Mouse (Mus musculus) forebrain, embryonic 15.5 days (tissue): ENCODE results near the gene Timmdc1. TPM values are rescaled to one million over a fixed set of nuclear protein-coding genes. Genes with fewer than 3 reads are reported as not detected.

Source experiments
- ATAC-seq: fragments of 200-750 bp; cut with Nextera tagmentation; replicated peaks from 2 replicates; pipeline ENCODE4 v1.8.0; 2017; ENCODE audit warnings: mild to moderate bottlenecking, moderate TSS enrichment, moderate library complexity
- H3K27ac ChIP-seq: fragments of 300-500 bp; sonication (generic); replicated peaks from 2 replicates; pipeline ENCODE4 v1.5.1; 2015; ENCODE audit warnings: mild to moderate bottlenecking, inconsistent platforms
- H3K27me3 ChIP-seq: fragments of 300-500 bp; sonication (generic); 2 replicates; pipeline ENCODE4 v1.6.1; 2015; ENCODE audit warnings: inconsistent platforms
- H3K36me3 ChIP-seq: fragments of 300-500 bp; sonication (generic); 2 replicates; pipeline ENCODE4 v1.6.1; 2015; ENCODE audit warnings: mild to moderate bottlenecking, inconsistent platforms
- H3K4me1 ChIP-seq: fragments of 300-500 bp; sonication (generic); 2 replicates; pipeline ENCODE4 v1.6.1; 2015; ENCODE audit warnings: inconsistent platforms
- H3K4me2 ChIP-seq: fragments of 300-500 bp; sonication (generic); replicated peaks from 2 replicates; pipeline ENCODE4 v1.6.1; 2015; ENCODE audit warnings: mild to moderate bottlenecking, inconsistent platforms
- H3K4me3 ChIP-seq: fragments of 300-500 bp; sonication (generic); 2 replicates; pipeline ENCODE4 v1.5.1; 2015; ENCODE audit warnings: mild to moderate bottlenecking, inconsistent platforms
- H3K9ac ChIP-seq: fragments of 300-500 bp; sonication (generic); replicated peaks from 2 replicates; pipeline ENCODE4 v1.6.1; 2015; ENCODE audit warnings: mild to moderate bottlenecking, inconsistent platforms
- H3K9me3 ChIP-seq: fragments of 300-500 bp; sonication (generic); 2 replicates; pipeline ENCODE4 v1.6.1; 2016; ENCODE audit warnings: inconsistent platforms
- WGBS: fragments of 180-500 bp; shearing (Covaris S2); methylation state at CpG from one replicate; pipeline ENCODE4 v1.1.7; 2015; ENCODE audit warnings: mixed read lengths; 5-methylcytosine and 5-hydroxymethylcytosine counted together
- polyA plus RNA-seq: library from polyadenylated mRNA; unstranded; fragments of >200 nt; fragmentation: Nextera tagmentation; extraction: Ambion mirVana; gene quantifications from 2 replicates; pipeline ENCODE4 v1.2.1, GENCODE M21; 2015

The Timmdc1 gene
- 37.9 and 39.3 TPM in 2 replicates for polyA plus RNA-seq

DNA sequence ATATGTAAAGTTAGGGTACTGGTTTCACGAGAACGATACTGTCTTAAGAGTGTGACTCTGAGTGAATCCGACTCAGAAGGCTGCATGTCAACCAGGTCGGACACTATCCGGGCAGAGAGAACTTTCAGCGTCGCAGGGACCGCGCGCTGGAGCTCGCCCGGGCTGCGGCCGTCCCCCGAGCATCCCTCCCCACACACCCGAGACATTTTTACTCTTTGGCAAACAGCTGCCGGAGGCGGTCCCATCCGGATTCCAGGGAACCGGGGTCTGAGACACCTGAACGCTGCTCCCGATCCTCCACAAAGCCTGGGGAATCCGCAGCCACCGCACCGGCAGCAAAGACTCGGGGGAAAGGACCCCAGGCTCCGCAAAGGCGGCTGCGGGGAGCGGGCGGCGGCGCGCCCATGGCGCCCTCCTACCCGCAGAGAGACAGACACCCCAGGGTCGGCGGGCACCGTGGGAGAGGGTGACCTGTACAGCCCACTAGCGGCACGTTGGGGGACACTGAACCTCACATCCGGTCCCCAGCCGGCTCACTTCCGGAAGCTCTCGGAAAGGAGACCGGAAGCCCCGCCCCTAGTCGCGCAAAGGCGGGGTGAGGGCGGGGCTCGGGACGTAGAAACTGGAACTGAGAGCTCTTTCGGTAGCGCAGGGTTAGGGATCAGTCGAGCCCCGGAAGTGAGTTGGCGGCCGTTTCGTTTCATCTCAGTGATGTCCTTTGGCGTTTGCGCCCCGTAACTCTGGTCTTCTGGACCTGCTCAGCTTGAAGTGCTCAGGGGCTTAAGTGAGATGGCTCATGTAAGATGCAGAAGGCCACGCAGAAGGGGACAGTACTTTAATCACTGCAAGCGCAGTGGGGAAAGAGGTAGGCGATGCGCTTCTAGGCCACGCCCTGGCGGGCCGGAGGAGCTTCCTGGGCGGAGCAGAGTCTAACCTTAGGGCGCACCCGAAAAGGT, at the start of gene Timmdc1:
Timmdc1 (minus strand) TSS at position 535 of the 956 bp plus-strand sequence.
- Histone ChIP-seq H3K9ac (peak within 1 kb of the TSS; percentile 99), H3K27me3 (no peaks in the 10 kb centered on the region), H3K27ac (peak within 1 kb of the TSS; percentile 94), H3K9me3 (no peaks in the 10 kb centered on the region), H3K4me1 (peaks cover 19% of the 10 kb centered on the region), H3K4me2 (peak within 1 kb of the TSS; percentile 58), H3K4me3 (peak within 1 kb of the TSS; percentile 99), H3K36me3 (peaks cover 45% of the 10 kb centered on the region)
- WGBS = under 1% methylated on average over 72 of the region's 73 CpGs
- peak; percentile 99 for ATAC-seq

DNA sequence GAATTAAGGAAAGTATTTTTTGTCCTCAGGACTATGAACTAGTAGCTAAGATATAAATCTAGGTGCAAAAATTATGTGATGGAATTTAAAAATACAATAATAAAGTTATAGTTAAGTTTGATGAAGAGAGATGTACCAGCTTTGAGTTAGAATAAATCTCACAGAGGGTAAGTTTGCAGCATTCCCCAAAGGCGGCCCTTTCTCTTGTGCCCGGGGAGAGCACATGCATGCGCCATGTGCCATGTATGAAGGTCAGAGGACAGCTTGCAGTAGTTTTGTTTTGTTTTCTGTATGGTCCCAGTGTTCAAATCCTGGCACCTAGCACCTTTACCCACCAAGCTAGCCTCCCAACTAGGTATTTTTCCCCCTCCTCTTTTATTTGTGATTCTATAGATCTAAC, 49.0 kb upstream of the Timmdc1 start:
- Histone ChIP-seq H3K27me3 (no peaks in the 10 kb centered on the region), H3K27ac (no peak overlapping the region), H3K4me3 (no peak overlapping the region), H3K4me1 (no peaks in the 10 kb centered on the region), H3K9ac (no peak overlapping the region), H3K4me2 (no peak overlapping the region), H3K9me3 (no peaks in the 10 kb centered on the region), H3K36me3 (peaks cover 43% of the 10 kb centered on the region)
- WGBS = 97% methylated on average over 3 of the region's 3 CpGs
- ATAC-seq = no peak

DNA sequence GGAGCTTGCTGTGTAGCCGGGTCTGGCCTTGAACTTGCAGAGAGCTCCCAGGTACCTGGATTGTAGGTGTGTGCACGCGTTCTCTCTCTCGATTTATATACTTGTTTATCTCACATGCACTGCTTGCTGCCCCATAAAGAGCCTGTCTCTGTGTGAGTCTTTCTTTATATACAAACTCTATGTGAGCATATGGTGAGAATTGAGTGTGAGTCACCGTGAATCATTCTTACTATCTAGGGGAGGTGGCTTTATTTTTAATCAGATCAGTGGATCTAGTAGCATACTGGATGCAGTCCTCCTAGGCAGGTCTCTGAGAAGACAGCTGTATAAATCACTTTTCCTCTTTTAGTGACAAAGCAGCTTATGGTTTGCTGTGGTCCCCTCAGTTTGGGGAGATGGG, 45.7 kb upstream of the Timmdc1 start:
- 93% methylated on average over 5 of the region's 5 CpGs for WGBS
- peaks cover 21% of the 10 kb centered on the region for H3K4me1 ChIP-seq
- no peak for ATAC-seq
- H3K9ac ChIP-seq = no peak overlapping the region
- no peak overlapping the region for H3K4me2 ChIP-seq
- H3K36me3 ChIP-seq = peaks cover 34% of the 10 kb centered on the region
- H3K27ac ChIP-seq = no peak overlapping the region
- no peaks in the 10 kb centered on the region for H3K27me3 ChIP-seq
- no peak overlapping the region for H3K4me3 ChIP-seq
- H3K9me3 ChIP-seq = no peaks in the 10 kb centered on the region

DNA sequence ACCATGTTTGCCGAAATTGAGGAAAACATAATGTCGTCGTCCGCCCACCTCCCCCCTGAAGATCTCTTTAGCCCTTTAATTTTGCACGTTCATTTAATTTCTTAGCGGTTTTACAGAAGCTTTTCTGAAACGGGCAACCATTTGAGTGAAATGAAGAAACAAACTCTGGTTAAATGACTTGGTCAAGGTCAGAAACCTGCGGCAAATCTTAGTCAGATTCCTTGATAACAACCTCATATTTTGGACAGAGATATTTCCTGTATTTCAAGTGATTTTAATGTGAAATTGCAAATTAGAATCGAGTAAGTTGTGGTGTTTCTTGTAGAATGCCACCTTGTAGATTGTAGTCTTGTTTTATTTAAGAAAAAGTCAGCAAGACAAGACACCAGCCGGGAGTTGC, 41.1 kb upstream of the Timmdc1 start:
- Histone ChIP-seq H3K9ac (peak overlapping the region; percentile 86; the same call in 1 of the 2 replicates), H3K4me3 (peak overlapping the region; percentile 93), H3K27me3 (no peaks in the 10 kb centered on the region), H3K36me3 (peaks cover 13% of the 10 kb centered on the region), H3K9me3 (no peaks in the 10 kb centered on the region), H3K4me2 (peak overlapping the region; percentile 72), H3K27ac (no peak overlapping the region), H3K4me1 (peaks cover 26% of the 10 kb centered on the region)
- no peak for ATAC-seq
- WGBS = 45% methylated on average over 10 of the region's 10 CpGs

DNA sequence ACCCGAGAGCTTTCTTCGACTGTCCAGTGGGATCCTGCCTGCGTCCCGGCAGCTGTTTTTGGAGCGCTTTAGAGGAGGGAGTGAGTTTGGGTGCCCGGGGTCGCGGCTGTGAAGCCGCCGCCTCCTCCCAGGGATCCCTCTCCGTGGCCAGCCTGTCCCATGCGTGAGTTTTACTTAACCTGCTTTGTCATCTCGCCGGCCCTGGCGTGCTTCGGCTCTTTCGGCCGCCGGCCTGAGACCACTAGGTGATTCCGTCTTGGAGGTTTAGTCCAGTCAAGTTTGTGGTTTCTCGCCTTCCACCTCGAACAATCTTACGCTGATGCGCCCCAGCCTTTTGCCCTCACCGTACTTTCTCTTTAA, 40.5 kb upstream of the Timmdc1 start:
- 1% methylated on average over 25 of the region's 25 CpGs for WGBS
- peak overlapping the region; percentile 86 for H3K9ac ChIP-seq
- H3K27me3 ChIP-seq = no peaks in the 10 kb centered on the region
- ATAC-seq = peak; percentile 79
- H3K36me3 ChIP-seq = peaks cover 11% of the 10 kb centered on the region; the same call in 1 of the 2 replicates
- H3K4me2 ChIP-seq = peak overlapping the region; percentile 72
- no peaks in the 10 kb centered on the region for H3K9me3 ChIP-seq
- H3K4me3 ChIP-seq = peak overlapping the region; percentile 93
- H3K27ac ChIP-seq = peak overlapping the region; percentile 79
- peaks cover 26% of the 10 kb centered on the region for H3K4me1 ChIP-seq

DNA sequence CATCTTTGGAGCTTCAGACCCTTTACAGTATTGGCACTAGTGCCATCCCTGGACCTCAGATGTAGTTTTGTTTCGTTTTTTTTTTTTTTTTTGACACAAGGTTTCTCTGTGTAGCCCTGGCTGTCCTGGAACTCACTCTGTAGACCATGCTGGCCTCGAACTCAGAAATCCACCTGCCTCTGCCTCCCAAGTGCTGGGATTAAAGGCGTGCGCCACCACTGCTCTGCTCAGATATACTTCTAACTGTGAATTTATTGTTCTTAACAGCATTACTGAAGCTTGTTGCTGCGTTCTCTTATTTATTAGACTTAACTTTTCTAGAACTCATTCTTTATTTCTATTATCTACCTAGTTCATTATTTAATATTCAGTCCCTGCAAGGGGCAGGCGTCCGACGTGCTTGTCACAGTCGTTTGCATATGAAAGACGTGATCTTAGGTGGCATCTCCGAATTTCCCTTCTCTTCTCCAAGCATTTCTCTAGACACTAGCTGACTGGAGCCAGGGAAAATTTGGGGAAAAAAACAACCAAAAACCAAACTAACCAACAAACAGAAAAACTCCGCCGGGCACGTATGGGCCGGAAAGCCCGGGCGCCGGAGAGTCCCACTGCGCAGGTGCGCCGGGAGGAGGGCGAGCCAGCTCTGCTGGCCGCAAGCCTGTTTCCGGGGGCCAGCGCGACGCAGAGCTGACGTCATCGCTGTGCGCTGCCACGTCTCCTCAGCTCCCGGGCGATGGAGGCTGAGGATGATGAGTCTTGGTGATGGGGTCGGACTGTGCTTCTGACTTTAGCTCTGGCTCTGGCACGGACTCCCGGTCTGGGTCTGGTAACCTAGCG, 39.9 kb upstream of the Timmdc1 start:
- Histone ChIP-seq H3K27me3 (no peaks in the 10 kb centered on the region), H3K4me2 (peak overlapping the region; percentile 72), H3K4me3 (peak overlapping the region; percentile 93), H3K4me1 (peaks cover 26% of the 10 kb centered on the region), H3K9me3 (no peaks in the 10 kb centered on the region), H3K36me3 (peaks cover 11% of the 10 kb centered on the region; the same call in 1 of the 2 replicates), H3K9ac (peak overlapping the region; percentile 86), H3K27ac (peak overlapping the region; percentile 79)
- ATAC-seq = peak; percentile 96
- 7% methylated on average over 37 of the region's 37 CpGs for WGBS

DNA sequence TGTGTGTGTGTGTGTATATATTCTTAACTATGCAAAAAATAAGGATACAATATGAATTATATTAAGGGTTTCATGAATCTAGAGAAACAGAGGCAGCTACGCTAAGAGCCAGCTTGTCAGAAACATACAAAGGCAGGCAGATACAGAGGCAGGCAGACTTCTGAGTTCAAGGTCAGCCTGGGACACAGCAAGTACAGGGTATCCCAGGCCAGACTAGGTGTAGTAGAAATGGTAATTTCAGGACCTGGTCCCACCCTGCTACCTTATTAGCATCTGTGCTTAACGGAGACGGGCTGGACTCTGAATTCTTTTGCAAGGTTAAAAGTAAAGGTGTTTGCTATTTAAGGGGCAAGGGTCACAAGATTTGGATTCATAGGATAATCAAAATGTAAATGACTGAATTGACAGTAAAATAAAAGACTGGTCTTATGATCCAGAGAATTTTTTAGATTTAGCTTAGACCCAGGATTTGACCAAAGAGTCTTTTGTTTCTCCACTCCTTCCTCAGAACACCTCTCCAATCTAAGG, 35.8 kb upstream of the Timmdc1 start, which contains the start of gene Tmem39a:
Tmem39a (plus strand) TSS at position 478 of the 528 bp plus-strand sequence.
- Histone ChIP-seq H3K9me3 (no peaks in the 10 kb centered on the region), H3K36me3 (no peaks in the 10 kb centered on the region), H3K4me1 (peaks cover 6% of the 10 kb centered on the region), H3K4me2 (no peak within 1 kb of the TSS), H3K4me3 (no peak within 1 kb of the TSS), H3K9ac (no peak within 1 kb of the TSS), H3K27ac (no peak within 1 kb of the TSS), H3K27me3 (peaks cover 9% of the 10 kb centered on the region; the same call in 1 of the 2 replicates)
- ATAC-seq = no peak
- WGBS = 82% methylated on average over 3 of the region's 3 CpGs

DNA sequence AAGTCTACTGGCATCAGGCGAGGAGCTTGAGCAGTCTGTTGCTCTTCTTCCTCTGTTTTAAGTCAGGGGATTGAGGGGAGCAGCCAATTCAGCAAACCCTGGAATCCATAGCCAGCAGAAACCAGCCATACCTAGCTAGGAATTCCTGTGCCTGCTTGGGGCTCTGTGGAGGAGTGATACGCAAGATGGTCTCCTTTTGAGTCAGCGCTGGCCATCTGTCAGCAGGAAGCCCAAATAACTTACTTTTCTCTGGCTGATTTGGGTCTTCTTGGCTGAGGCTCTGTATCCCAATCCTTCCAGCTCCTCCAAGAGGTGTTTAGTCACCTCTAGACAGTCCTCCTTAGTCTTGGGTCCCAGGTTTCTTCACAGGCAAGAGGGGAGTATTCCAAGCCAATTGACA, 33.5 kb upstream of the Timmdc1 start:
- H3K4me3 ChIP-seq = no peak overlapping the region
- 88% methylated on average over 3 of the region's 3 CpGs for WGBS
- H3K4me1 ChIP-seq = no peaks in the 10 kb centered on the region

DNA sequence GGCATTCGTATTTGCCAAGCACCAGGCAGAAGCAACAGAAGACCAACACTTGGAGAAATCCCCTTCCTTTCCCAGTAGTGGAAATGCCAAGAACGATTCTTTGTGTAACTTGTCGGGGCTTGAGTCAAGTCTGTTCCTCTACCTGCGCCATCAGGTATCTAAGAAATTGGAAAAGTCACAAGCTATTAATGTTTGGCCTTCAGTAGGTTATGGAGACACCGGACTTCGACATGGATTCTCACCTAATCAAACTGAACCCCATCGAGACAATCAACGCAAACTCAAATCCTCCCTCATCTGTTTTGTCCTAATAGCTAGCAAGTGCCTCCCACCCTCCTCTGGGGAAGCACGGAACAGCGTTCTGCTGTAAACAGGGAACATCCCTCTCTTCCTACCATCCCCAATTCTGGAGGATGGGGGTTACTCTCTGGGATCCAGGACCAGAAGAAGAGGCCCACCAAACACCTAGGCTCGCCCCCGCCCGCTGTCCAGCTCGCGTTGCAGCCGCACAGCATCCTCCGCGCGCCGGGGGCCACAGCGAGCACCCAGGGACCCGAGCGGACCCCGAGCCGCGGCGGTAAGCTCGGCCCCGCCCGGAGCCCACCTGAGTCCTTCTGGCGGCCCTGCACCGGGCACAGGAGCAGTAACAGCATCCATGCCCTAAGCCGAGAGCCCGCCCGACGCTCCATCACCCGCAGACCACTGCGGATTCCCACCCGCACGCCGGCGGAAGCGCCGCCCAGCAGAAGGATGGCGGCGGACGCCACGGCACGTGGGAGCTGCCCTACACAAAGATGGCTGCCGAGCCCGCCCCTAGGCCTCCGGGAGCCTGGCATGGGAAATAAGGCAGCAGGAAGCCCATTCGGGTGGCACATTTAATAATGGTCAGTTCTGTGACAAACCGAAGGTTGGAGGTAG, 27.3 kb upstream of the Timmdc1 start, which contains the start of gene Poglut1:
Poglut1 (minus strand) TSS at position 780 of the 918 bp plus-strand sequence.
- H3K9ac ChIP-seq = peak within 1 kb of the TSS; percentile 90
- H3K4me1 ChIP-seq = peaks cover 29% of the 10 kb centered on the region
- H3K4me3 ChIP-seq = peak within 1 kb of the TSS; percentile 84
- ATAC-seq = peak; percentile 98
- peaks cover 17% of the 10 kb centered on the region; the same call in 1 of the 2 replicates for H3K27me3 ChIP-seq
- peaks cover 17% of the 10 kb centered on the region; the same call in 1 of the 2 replicates for H3K36me3 ChIP-seq
- peak within 1 kb of the TSS; percentile 60 for H3K4me2 ChIP-seq
- peak within 1 kb of the TSS; percentile 74 for H3K27ac ChIP-seq
- WGBS = 2% methylated on average over 54 of the region's 54 CpGs
- no peaks in the 10 kb centered on the region for H3K9me3 ChIP-seq

More for the DNA sequence above, 33.5 kb upstream of the Timmdc1 start:
- no peak overlapping the region for H3K27ac ChIP-seq
- H3K4me2 ChIP-seq = no peak overlapping the region
- no peak for ATAC-seq
- no peaks in the 10 kb centered on the region for H3K9me3 ChIP-seq
- peaks cover 18% of the 10 kb centered on the region; the same call in 1 of the 2 replicates for H3K27me3 ChIP-seq
- H3K36me3 ChIP-seq = no peaks in the 10 kb centered on the region
- no peak overlapping the region for H3K9ac ChIP-seq

DNA sequence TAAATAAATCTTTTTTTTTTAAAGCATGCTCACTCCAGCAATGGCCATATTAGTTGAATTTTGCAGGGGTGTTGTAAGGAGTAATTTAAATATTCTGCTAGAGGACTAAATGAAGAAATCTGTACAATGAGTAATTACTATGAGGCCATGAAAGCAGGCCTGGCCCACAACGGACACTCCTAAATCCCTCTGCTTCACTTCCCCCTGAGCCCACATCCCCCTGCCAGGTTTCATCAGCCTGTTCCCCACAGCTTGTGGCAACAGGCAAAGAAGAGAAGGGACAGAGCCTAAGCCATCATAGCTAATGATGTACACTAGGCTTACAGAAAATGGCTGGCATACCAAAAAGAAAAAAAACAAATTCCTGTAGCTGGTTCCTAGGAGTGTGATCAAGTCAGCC, 25.5 kb upstream of the Timmdc1 start:
- Histone ChIP-seq H3K4me2 (peak overlapping the region; percentile 60), H3K27me3 (peaks cover 6% of the 10 kb centered on the region; the same call in 1 of the 2 replicates), H3K4me3 (no peak overlapping the region), H3K9ac (no peak overlapping the region), H3K27ac (no peak overlapping the region), H3K9me3 (no peaks in the 10 kb centered on the region), H3K4me1 (peaks cover 29% of the 10 kb centered on the region), H3K36me3 (peaks cover 27% of the 10 kb centered on the region)
- no peak for ATAC-seq
- WGBS = 88% methylated on average over 1 of the region's 1 CpGs
